Mouse (Mus musculus) hindlimb bud, embryonic 11.5 days (tissue): ENCODE results near the gene Phkb.

ENCODE experiments used
- DNase-seq: peaks from one replicate; pipeline ENCODE4 v3.0.0-alpha.2; 2012; ENCODE audit warnings: low read depth, low spot score; ENCODE audit errors: extremely low spot score

The Phkb gene

GRCm38 (mm10) chr8:85937343-85937742 is 96.6 kb downstream of the Phkb start:
- no peak for DNase-seq

GRCm38 (mm10) chr8:85944820-85945219 is 104.1 kb downstream of the Phkb start:
- no peak for DNase-seq

- DNase-seq = no peak
Measured at GRCm38 (mm10) chr8:85958391-85958790, 117.6 kb downstream of the Phkb start.

GRCm38 (mm10) chr8:85959880-85960279 is 119.1 kb downstream of the Phkb start:
- no peak for DNase-seq

GRCm38 (mm10) chr8:85977588-85978077 is 136.9 kb downstream of the Phkb start:
- no peak for DNase-seq

- DNase-seq = no peak
Measured at GRCm38 (mm10) chr8:85992911-85993310, 152.2 kb downstream of the Phkb start.

GRCm38 (mm10) chr8:85993661-85994060 is 152.9 kb downstream of the Phkb start:
- no peak for DNase-seq

GRCm38 (mm10) chr8:85995971-85996370 is 155.2 kb downstream of the Phkb start:
- no peak for DNase-seq

- no peak for DNase-seq
Measured at GRCm38 (mm10) chr8:86006485-86006884, 165.7 kb downstream of the Phkb start.

GRCm38 (mm10) chr8:86016806-86017205 is 176.0 kb downstream of the Phkb start:
- DNase-seq = no peak

GRCm38 (mm10) chr8:86028646-86029312 is 188.0 kb downstream of the Phkb start:
- no peak for DNase-seq

- DNase-seq = no peak
Measured at GRCm38 (mm10) chr8:86029451-86029850, 188.7 kb downstream of the Phkb start.

- no peak for DNase-seq
Measured at GRCm38 (mm10) chr8:86034662-86035365, 194.1 kb downstream of the Phkb start.

- no peak for DNase-seq
Measured at GRCm38 (mm10) chr8:86035371-86035770, 194.6 kb downstream of the Phkb start.

GRCm38 (mm10) chr8:86038462-86038861 is 197.7 kb downstream of the Phkb start:
- no peak for DNase-seq

- no peak for DNase-seq
Measured at GRCm38 (mm10) chr8:86042049-86042448, 201.3 kb downstream of the Phkb start.

- no peak for DNase-seq
Measured at GRCm38 (mm10) chr8:86050882-86051281, 210.1 kb downstream of the Phkb start.

GRCm38 (mm10) chr8:86052003-86052402 is 211.2 kb downstream of the Phkb start:
- no peak for DNase-seq

GRCm38 (mm10) chr8:86058618-86059017 is 217.9 kb downstream of the Phkb start:
- DNase-seq = no peak

GRCm38 (mm10) chr8:86059130-86059529 is 218.4 kb downstream of the Phkb start:
- no peak for DNase-seq

GRCm38 (mm10) chr8:86063411-86063810 is 222.7 kb downstream of the Phkb start:
- DNase-seq = no peak

GRCm38 (mm10) chr8:86079433-86079832 is 238.7 kb downstream of the Phkb start:
- no peak for DNase-seq
